Mouse (Mus musculus): ENCODE data around the gene Hist1h2aa. TPM values are rescaled to one million over a fixed set of nuclear protein-coding genes. Genes with fewer than 3 reads are reported as not detected.

Gene Hist1h2aa
- polyA plus RNA-seq, 1 experiment, result not detected

DNA sequence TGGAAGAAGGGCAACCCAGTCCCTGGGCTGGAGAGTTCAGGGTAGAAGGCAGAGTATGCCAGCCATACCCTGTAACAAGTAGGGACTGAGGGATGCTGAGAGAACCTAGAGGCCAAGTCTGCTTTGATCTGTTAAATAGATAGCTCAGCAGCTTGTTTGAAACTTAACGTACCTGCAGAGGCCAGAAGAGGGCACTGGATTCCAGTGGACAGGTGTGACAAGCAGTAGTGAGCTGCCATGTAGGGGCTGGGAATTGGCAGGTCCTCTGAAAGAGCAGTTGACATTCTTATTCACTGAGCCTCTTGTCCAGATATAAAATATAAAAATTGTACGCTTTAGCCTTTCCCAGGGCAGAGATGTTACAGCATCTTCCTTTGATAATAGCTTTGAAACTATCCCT lies 8.6 kb downstream of the Hist1h2aa start:
- DNase-seq (ENCODE audit: low read depth), result no peak

DNA sequence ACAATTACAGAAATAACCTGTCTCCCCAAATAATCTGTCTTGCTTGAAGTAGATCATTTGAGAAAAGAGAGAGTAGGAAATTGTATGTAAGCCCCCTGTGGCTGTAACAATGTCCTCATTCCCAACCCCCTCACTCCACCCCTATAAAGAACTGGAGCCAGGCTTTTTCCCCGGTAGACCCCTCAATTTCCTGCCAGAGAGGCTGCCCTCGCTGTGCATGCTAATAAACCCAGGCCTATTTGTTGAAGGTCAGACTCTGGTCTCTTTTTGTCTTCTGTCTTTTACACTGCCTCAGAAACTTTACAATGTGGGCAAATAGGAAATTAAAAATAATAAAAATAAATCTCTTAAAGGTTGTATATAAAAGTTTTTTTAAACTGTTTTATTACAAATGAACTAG lies 12.0 kb downstream of the Hist1h2aa start:
- DNase-seq (ENCODE audit: low read depth), result no peak

DNA sequence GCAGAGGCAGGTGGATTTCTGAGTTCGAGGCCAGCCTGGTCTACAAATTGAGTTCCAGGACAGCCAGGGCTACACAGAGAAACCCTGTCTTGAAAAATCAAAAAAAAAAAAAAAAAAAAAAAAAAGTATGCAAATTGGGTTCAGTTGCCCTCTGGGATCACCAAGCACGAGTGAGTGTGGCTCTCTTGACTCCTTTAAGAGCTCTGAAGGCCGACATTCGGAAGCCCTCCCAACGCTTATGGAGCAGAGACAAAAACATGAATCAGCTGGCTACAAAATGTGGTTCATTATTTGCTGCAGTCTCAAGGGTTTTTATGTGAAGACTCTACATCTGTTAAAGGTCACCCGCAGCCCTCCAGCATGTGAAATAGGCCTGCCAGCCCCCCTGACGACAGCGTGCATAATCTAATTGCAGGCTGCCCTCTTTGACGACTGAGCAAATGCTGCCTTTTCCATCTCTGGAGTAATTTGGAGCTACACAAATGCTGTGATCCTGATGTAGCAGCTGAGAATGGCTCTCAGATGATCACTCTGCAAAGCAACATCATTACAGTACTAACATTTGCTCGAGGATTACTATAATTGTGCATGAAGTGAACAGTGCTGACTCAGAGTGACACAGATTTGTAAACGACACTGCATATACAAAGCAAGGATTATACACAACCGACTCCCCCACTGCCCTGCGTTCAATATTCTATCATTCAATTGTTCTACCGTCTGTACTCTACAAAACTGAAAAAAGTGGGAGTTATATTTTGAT lies 15.4 kb downstream of the Hist1h2aa start:
- DNase-seq (ENCODE audit: low read depth), result no peak

- no peak for DNase-seq (ENCODE audit: low read depth)
These were observed 16.7 kb downstream of the Hist1h2aa start for GRCm38 (mm10) chr13:23950928-23951327.

- DNase-seq (ENCODE audit: low read depth), result no peak
These were observed 25.5 kb downstream of the Hist1h2aa start for GRCm38 (mm10) chr13:23959776-23960175.

GRCm38 (mm10) chr13:23964909-23965308 lies 30.6 kb downstream of the Hist1h2aa start:
- DNase-seq (ENCODE audit: low read depth), result no peak

GRCm38 (mm10) chr13:23971870-23972269 lies 37.6 kb downstream of the Hist1h2aa start:
- no peak for DNase-seq (ENCODE audit: low read depth)

DNA sequence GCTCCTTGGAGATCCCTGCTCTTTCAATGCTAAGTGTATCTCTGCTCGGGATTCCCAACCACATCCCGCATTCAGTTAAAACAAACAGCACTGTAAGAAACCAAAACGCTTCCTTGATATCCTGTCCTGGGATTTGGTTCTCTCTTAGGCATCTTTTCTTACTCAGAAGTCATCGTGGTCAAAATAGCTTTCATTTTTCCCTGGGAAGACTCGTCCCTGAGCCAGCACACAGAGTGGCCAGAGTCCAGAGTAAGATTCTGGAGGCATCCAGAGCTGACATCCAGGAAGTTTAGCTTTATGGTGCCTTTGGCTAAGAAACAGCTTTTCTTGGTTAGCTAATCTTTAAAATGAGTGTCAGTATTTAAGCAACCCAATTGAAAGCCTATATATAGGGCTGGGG lies 38.0 kb downstream of the Hist1h2aa start:
- DNase-seq (ENCODE audit: low read depth), result no peak

Other genes starting within 250 kb of the Hist1h2aa start
- not detected in 2 replicates for gene Hist1h1t, start 238.6 kb upstream of the Hist1h2aa start, polyA plus RNA-seq (2012; rRNA removed)
- 3.9 and 6.4 TPM in 2 replicates for gene Hist1h4c, start 236.0 kb upstream of the Hist1h2aa start, polyA plus RNA-seq (2012; rRNA removed)
- gene Hfe, start 223.6 kb upstream of the Hist1h2aa start, polyA plus RNA-seq (2012; rRNA removed), result 21.7 and 43.9 TPM in 2 replicates
- 70.6 and 72.3 TPM in 2 replicates for gene Hist1h1c, start 195.7 kb upstream of the Hist1h2aa start, polyA plus RNA-seq (2012; rRNA removed)
- gene Hist1h3c, start 188.9 kb upstream of the Hist1h2aa start, polyA plus RNA-seq (2012; rRNA removed), result 2.4 and 3.3 TPM in 2 replicates
- gene Hist1h2bb, start 187.7 kb upstream of the Hist1h2aa start, polyA plus RNA-seq (2012; rRNA removed), result 2.2 and 5.9 TPM in 2 replicates
- 0.61 and 2.9 TPM in 2 replicates for gene Hist1h2ab, start 183.3 kb upstream of the Hist1h2aa start, polyA plus RNA-seq (2012; rRNA removed)
- 1.4 and 3.1 TPM in 2 replicates for gene Hist1h3b, start 182.2 kb upstream of the Hist1h2aa start, polyA plus RNA-seq (2012; rRNA removed)
- 0.82 and 3.9 TPM in 2 replicates for gene Hist1h4b, start 177.4 kb upstream of the Hist1h2aa start, polyA plus RNA-seq (2012; rRNA removed)
- 5.8 and 9.3 TPM in 2 replicates for gene Hist1h4a, start 173.2 kb upstream of the Hist1h2aa start, polyA plus RNA-seq (2012; rRNA removed)
- 2.8 and 4.3 TPM in 2 replicates for gene Hist1h3a, start 172.1 kb upstream of the Hist1h2aa start, polyA plus RNA-seq (2012; rRNA removed)
- gene Hist1h1a, start 170.8 kb upstream of the Hist1h2aa start, polyA plus RNA-seq (2012; rRNA removed), result not detected in 2 replicates
- gene Trim38, start 164.5 kb upstream of the Hist1h2aa start, polyA plus RNA-seq (2012; rRNA removed), result 0.10 and 0.16 TPM in 2 replicates
- gene Slc17a2, start 127.5 kb upstream of the Hist1h2aa start, polyA plus RNA-seq (2012; rRNA removed), result 0.04 TPM in 1 of 2 replicates, not detected in the other
- 0.06 TPM in 1 of 2 replicates, not detected in the other for gene Slc17a3, start 95.0 kb upstream of the Hist1h2aa start, polyA plus RNA-seq (2012; rRNA removed)
- gene Slc17a1, start 66.7 kb upstream of the Hist1h2aa start, polyA plus RNA-seq (2012; rRNA removed), result 0.05 TPM in 1 of 2 replicates, not detected in the other
- 0.08 and 0.10 TPM in 2 replicates for gene Slc17a4, start 19.5 kb upstream of the Hist1h2aa start, polyA plus RNA-seq (2012; rRNA removed)
- 0.77 TPM in 1 of 2 replicates, not detected in the other for gene Hist1h2ba, start 306 bp upstream of the Hist1h2aa start, polyA plus RNA-seq (2012; rRNA removed)
- not detected in 2 replicates for gene Scgn, start 56.8 kb downstream of the Hist1h2aa start, polyA plus RNA-seq (2012; rRNA removed)

Data from gonadal fat pad, adult 2 months (tissue).